Mouse (Mus musculus): ENCODE data around the gene Tsen15. TPM values are rescaled to one million over a fixed set of nuclear protein-coding genes. Genes with fewer than 3 reads are reported as not detected.
A peak's percentile ranks its signal among the peaks of the same experiment; 100 is the strongest.

Tsen15 gene
- total and polyA plus RNA-seq, 3 experiments: 23.1 to 65.9 (median 40.9) TPM

DNA sequence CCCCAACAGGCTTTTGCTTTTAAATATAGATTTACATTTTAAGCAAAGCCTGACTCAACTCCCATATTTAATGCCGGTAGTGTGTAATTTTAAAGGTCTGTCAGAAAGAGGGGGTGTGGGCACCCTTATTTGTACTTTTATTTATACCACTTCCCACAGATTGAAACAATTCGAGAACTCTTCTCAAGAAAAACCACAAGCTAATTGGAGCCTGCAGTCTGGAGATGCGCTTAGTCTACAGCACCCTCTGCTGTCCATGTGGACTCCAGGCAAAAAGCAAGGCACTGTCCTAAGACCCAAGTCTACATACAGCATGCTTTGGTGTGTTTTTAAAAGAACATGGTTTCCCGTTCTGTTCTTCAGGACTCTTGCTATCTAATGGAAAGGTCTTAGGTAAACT, 17.3 kb downstream of the Tsen15 start:
- H3K4me2 ChIP-seq (ENCODE audit: insufficient read depth, low read depth, poor library complexity, severe bottlenecking): no peak overlapping the region
- peaks cover 7 to 44% of the 10 kb centered on the region in 2 experiments for H3K36me3 ChIP-seq (replicated peaks in 1 of 2; ENCODE audit: control insufficient read depth in 1 of 2, insufficient read depth in 1 of 2, low read length in 1 of 2)
- H3K9me3 ChIP-seq (replicated peaks; ENCODE audit: low read length): no peaks in the 10 kb centered on the region
- H3K27me3 ChIP-seq (replicated peaks): no peaks in the 10 kb centered on the region
- H3K4me3 ChIP-seq (replicated peaks in 1 of 3; ENCODE audit: low read depth in 2 of 3, low read length in 2 of 3, poor library complexity in 1 of 3): no peak overlapping the region
- H3K9ac ChIP-seq (ENCODE audit: insufficient read depth, low read depth): no peak overlapping the region
- no peaks in the 10 kb centered on the region for H3K79me2 ChIP-seq (replicated peaks; ENCODE audit: control insufficient read depth, extremely low read depth, insufficient read depth, poor library complexity, severe bottlenecking)
- H3K4me1 ChIP-seq (ENCODE audit: control insufficient read depth in 1 of 2, insufficient read depth in 2 of 2): peaks cover 0 to 10% of the 10 kb centered on the region in 2 experiments; a peak in 2 of 4 replicates
- DNase-seq (ENCODE audit: extremely low read depth): peak; percentile 54
- in situ Hi-C loops (cut with MboI; ENCODE audit: low pct_ligation_motif_present, low pct_unique_long_range_greater_than_20kb, low sequenced_read_pairs): loop anchor here (25.0 kb wide), 1 partner anchor 557 kb away; no protein-coding TSS in a partner anchor
- TF ChIP-seq ZKSCAN1 (IDR thresholded peaks at IDR 0.05; ENCODE audit: borderline replicate concordance, low read depth, low read length) (no peak), ELF1 (IDR thresholded peaks at IDR 0.05; ENCODE audit: low read depth, low read length) (no peak), MXI1 (IDR thresholded peaks at IDR 0.05; ENCODE audit: low read depth, low read length) (no peak), EP300 (IDR thresholded peaks at IDR 0.05; ENCODE audit: low read length) (no peak), USF2 (conservative IDR thresholded peaks at IDR 0.05; ENCODE audit: low read depth, low read length) (no peak), RAD21 (IDR thresholded peaks at IDR 0.05; ENCODE audit: low read depth, low read length) (peak; percentile 71), CTCF (conservative IDR thresholded peaks at IDR 0.05 in 1 of 2, IDR thresholded peaks at IDR 0.05 in 1 of 2; ENCODE audit: low read depth in 2 of 2, low read length in 2 of 2) (peak in 1 of 2 experiments; percentile 66; a peak in 3 of 4 replicates), SMC3 (IDR thresholded peaks at IDR 0.05; ENCODE audit: low read depth, low read length) (peak; percentile 53)
- no peak overlapping the region for H3K27ac ChIP-seq (ENCODE audit: insufficient read depth, low read depth)
- dilution Hi-C loops (cut with MboI; ENCODE audit: extremely low pct_ligation_motif_present, extremely low pct_unique_long_range_greater_than_20kb, low sequenced_read_pairs): no loop called here

DNA sequence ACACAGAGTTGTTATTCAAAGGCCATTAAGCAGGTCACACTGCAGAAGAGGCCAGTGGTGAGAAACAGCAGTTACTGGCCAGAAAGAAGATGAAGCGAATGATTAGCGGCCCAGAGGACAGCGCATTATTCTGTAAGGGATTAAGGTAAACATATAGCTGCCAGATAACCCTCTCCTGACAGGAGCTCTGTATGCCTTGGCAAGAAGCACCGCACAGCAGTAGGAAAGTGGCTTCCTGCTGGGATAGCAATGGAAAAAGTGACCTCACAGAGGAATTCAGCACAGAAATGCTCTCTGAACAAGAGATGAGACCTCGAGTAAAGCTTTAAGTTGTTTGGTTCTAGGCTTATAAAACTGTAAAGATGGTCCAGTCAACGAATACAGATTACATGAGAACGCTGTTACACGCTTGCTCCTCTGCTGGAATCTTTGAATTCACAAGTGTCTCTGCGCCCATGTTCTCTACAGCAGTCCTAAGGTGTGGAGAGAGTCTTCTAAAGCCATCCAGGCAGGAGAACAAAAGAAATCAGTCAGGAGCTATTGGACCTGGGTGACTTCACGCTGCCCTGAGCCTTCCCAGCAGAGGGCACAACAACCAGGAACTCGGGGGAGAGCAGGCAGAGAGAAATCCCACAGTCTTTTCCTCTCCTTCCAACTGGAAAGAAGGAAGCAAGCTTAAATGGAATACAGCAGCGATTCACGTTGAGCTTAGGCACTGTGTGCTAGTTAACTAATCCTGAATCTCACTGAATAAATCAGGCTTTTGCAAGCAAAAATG, 18.0 kb downstream of the Tsen15 start:
- Histone ChIP-seq H3K27me3 (replicated peaks) (no peaks in the 10 kb centered on the region), H3K9me3 (replicated peaks; ENCODE audit: low read length) (no peaks in the 10 kb centered on the region), H3K9ac (ENCODE audit: insufficient read depth, low read depth) (no peak overlapping the region), H3K79me2 (replicated peaks; ENCODE audit: control insufficient read depth, extremely low read depth, insufficient read depth, poor library complexity, severe bottlenecking) (no peaks in the 10 kb centered on the region), H3K4me2 (ENCODE audit: insufficient read depth, low read depth, poor library complexity, severe bottlenecking) (no peak overlapping the region), H3K36me3 (replicated peaks in 1 of 2; ENCODE audit: control insufficient read depth in 1 of 2, insufficient read depth in 1 of 2, low read length in 1 of 2) (peaks cover 7 to 40% of the 10 kb centered on the region in 2 experiments), H3K27ac (ENCODE audit: insufficient read depth, low read depth) (no peak overlapping the region), H3K4me1 (ENCODE audit: control insufficient read depth in 1 of 2, insufficient read depth in 2 of 2) (peaks cover 0 to 14% of the 10 kb centered on the region in 2 experiments; a peak in 2 of 4 replicates), H3K4me3 (replicated peaks in 1 of 3; ENCODE audit: low read depth in 2 of 3, low read length in 2 of 3, poor library complexity in 1 of 3) (no peak overlapping the region)
- in situ Hi-C loops (cut with MboI; ENCODE audit: low pct_ligation_motif_present, low pct_unique_long_range_greater_than_20kb, low sequenced_read_pairs): loop anchor here (25.0 kb wide), 1 partner anchor 556 kb away; no protein-coding TSS in a partner anchor
- DNase-seq (ENCODE audit: extremely low read depth): no peak
- no peak for TF ChIP-seq RAD21 (IDR thresholded peaks at IDR 0.05; ENCODE audit: low read depth, low read length)
- no peak for TF ChIP-seq GABPA (IDR thresholded peaks at IDR 0.05; ENCODE audit: insufficient replicate concordance, low read depth, low read length)
- no peak for TF ChIP-seq IRF4 (IDR thresholded peaks at IDR 0.05; ENCODE audit: low read depth, low read length)
- TF ChIP-seq NRF1 (IDR thresholded peaks at IDR 0.05; ENCODE audit: low read depth, low read length): no peak
- TF ChIP-seq HCFC1 (IDR thresholded peaks at IDR 0.05; ENCODE audit: low read depth, low read length): no peak
- TF ChIP-seq BHLHE40 (IDR thresholded peaks at IDR 0.05; ENCODE audit: low read depth, low read length): no peak
- no peak for TF ChIP-seq POLR2AphosphoS2 (IDR thresholded peaks at IDR 0.05; ENCODE audit: low read depth, low read length)
- no peak for TF ChIP-seq KAT2A (IDR thresholded peaks at IDR 0.05; ENCODE audit: insufficient replicate concordance, low read length)
- TF ChIP-seq ZMIZ1 (IDR thresholded peaks at IDR 0.05; ENCODE audit: low read depth, low read length): no peak
- TF ChIP-seq MEF2A (IDR thresholded peaks at IDR 0.05; ENCODE audit: borderline replicate concordance, low read depth, low read length): no peak
- dilution Hi-C loops (cut with MboI; ENCODE audit: extremely low pct_ligation_motif_present, extremely low pct_unique_long_range_greater_than_20kb, low sequenced_read_pairs): no loop called here
